Mouse (Mus musculus) liver, adult 2 months (tissue): ENCODE measurements at regions not wholly inside any gene's neighbourhood (a gene's known extent, or its start where the extent isn't known, plus 50 kb on each side); places are given as distances from the start of the nearest gene placed in this dataset.

Experiments used
- DNase-seq: peaks from one replicate; pipeline ENCODE4 v3.0.0-alpha.2; 2011; ENCODE audit warnings: low read depth, low spot score; ENCODE audit errors: extremely low read depth
- H3K27ac ChIP-seq: fragments of 200-500 bp; replicated peaks from 2 replicates; pipeline ENCODE4 v1.5.1; 2012; ENCODE audit warnings: low read depth, mild to moderate bottlenecking, control low read depth, inconsistent platforms, low read length; ENCODE audit not compliant: insufficient read depth
- H3K27me3 ChIP-seq: fragments of 200-500 bp; 2 replicates; pipeline ENCODE4 v1.6.1; 2012; ENCODE audit warnings: mild to moderate bottlenecking, moderate library complexity, low read length, inconsistent platforms; ENCODE audit not compliant: control insufficient read depth, insufficient read depth
- H3K36me3 ChIP-seq: fragments of 200-500 bp; 2 replicates; pipeline ENCODE4 v1.6.1; 2012; ENCODE audit warnings: low read length, inconsistent platforms; ENCODE audit not compliant: control insufficient read depth, insufficient read depth
- H3K4me1 ChIP-seq: fragments of 200-500 bp; 2 replicates; pipeline ENCODE4 v1.6.1; 2011; ENCODE audit warnings: low read length; ENCODE audit not compliant: control insufficient read depth, insufficient read depth
- H3K4me3 ChIP-seq: fragments of 200-500 bp; 2 replicates; pipeline ENCODE4 v1.5.1; 2011; ENCODE audit warnings: low read depth, mild to moderate bottlenecking, control low read depth, low read length, moderate library complexity; ENCODE audit not compliant: insufficient read depth
- H3K79me2 ChIP-seq: fragments of 200-500 bp; 2 replicates; pipeline ENCODE4 v1.6.1; 2012; ENCODE audit warnings: inconsistent platforms, mild to moderate bottlenecking, low read length, moderate library complexity; ENCODE audit not compliant: control insufficient read depth, insufficient read depth
- H3K9ac ChIP-seq: fragments of 200-500 bp; 2 replicates; pipeline ENCODE4 v1.6.1; 2012; ENCODE audit warnings: low read depth, mild to moderate bottlenecking, control low read depth, inconsistent platforms, low read length
- CTCF ChIP-seq: fragments of 200-500 bp; IDR thresholded peaks from 2 replicates; pipeline ENCODE4 v1.5.1; 2011; ENCODE audit warnings: low read depth, low read length, control low read depth
- POLR2A ChIP-seq: fragments of 200-500 bp; IDR thresholded peaks from 2 replicates; pipeline ENCODE4 v1.6.1; 2011; ENCODE audit warnings: low read length, control low read depth; ENCODE audit not compliant: insufficient read depth; ENCODE audit errors: extremely low read depth
- WGBS: fragments of 180-500 bp; shearing (Covaris S2); methylation state at CpG from one replicate; pipeline ENCODE4 v1.1.7; 2018; 5-methylcytosine and 5-hydroxymethylcytosine counted together

DNA sequence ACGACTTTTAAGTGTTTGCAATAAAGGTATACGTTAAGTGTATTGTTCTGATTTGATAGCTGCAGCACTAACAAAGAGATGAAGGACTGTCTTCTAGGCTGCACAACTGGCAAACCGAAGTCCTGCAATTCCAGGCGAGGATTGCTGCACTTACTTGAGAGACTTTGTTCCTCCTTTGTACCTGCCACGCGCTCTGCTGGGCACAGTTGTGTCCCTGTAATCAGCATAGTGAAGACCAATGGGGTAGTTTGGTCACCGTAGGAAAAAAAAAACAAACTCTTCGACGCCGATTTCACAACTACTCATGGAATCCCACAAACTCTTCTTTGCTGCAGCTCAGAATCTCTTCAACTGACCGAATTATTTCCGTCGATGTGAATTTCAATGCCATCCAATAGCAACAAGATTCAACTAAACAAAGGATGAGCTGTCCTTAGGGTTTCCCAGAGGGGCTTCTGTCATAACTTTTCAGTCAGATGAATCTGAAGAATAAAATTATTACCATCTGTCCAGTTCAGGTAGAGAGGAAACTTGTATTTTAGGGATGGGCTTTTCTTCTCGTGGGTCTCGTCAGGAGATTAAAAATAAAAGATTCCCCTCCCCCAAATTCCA is 71.6 kb upstream of the Scel start:
- Histone ChIP-seq H3K79me2 (no peaks in the 10 kb centered on the region), H3K27me3 (no peaks in the 10 kb centered on the region), H3K9ac (no peak overlapping the region), H3K4me3 (no peak overlapping the region), H3K4me1 (no peaks in the 10 kb centered on the region), H3K27ac (no peak overlapping the region), H3K36me3 (no peaks in the 10 kb centered on the region)
- no peak for TF ChIP-seq CTCF
- no peak for TF ChIP-seq POLR2A
- 80% methylated on average over 15 of the region's 15 CpGs for WGBS
- no peak for DNase-seq

DNA sequence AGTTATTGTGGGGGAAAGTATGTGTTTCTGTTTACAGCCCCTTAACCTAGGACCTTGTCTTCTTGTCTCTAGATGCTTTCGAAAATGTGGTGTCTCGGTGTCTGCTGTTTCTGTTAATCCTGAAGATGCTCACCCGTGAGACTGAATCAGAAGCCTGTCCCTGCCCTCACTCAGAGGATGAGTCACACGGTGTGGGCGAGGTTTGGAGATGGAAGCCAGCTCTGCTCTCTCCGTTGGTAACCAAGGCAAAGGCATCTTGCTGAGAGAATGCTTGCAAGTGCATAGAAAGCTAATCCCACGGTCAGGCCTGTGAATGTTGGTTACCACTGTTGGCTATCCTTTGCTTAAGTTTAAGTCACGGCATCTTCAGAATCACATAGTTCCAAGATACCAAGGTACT is 72.9 kb upstream of the Scel start:
- no peaks in the 10 kb centered on the region for H3K27me3 ChIP-seq
- H3K4me1 ChIP-seq = no peaks in the 10 kb centered on the region
- H3K4me3 ChIP-seq = no peak overlapping the region
- TF ChIP-seq CTCF (no peak), POLR2A (no peak)
- WGBS = 86% methylated on average over 8 of the region's 8 CpGs
- DNase-seq = no peak
- H3K27ac ChIP-seq = no peak overlapping the region
- H3K9ac ChIP-seq = no peak overlapping the region
- no peaks in the 10 kb centered on the region for H3K79me2 ChIP-seq
- no peaks in the 10 kb centered on the region for H3K36me3 ChIP-seq

DNA sequence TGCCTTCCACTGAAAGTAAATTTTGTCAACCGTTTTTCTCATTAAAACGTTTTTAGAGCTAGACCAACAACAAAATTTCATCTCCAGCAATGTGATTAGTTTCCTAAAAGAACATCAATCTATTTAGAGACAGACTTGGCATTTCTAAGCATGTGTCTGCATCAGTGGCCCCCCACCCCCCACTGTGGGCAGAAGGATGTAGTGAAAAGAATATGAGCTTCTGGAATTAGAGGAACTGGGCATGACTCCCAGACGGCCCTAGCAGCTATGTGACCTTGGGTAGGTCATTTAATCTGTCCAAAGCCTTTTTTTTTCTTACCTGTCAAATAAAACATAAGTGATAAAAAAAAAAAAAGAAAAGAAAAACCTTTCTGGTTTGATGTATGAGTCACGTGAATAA is 78.9 kb upstream of the Scel start:
- no peaks in the 10 kb centered on the region for H3K27me3 ChIP-seq
- 54% methylated on average over 4 of the region's 4 CpGs for WGBS

DNA sequence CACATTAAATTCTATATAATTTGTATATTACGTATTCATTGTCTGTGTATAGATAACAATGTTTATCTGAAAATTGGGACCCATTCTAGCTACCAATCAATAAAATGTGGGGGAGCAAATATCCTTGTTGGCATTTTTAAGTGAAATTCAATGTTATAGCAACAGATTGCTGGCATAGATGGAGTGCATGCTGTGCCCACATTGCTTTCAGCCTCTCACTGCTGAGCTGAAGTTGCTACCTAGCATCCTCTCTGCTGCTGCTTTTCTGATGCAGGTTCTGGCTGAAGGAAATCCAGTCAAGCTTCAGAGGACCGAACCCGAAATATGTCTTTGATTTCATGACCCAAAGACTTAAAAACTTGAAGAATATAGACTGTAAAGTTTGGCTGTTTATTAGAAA is 80.0 kb upstream of the Scel start:
- no peaks in the 10 kb centered on the region for H3K79me2 ChIP-seq
- 83% methylated on average over 3 of the region's 3 CpGs for WGBS
- H3K4me1 ChIP-seq = no peaks in the 10 kb centered on the region
- H3K9ac ChIP-seq = no peak overlapping the region
- TF ChIP-seq CTCF = no peak
- no peak for TF ChIP-seq POLR2A
- no peaks in the 10 kb centered on the region for H3K36me3 ChIP-seq
- H3K27ac ChIP-seq = no peak overlapping the region
- no peaks in the 10 kb centered on the region for H3K27me3 ChIP-seq
- DNase-seq = no peak
- H3K4me3 ChIP-seq = no peak overlapping the region

More for the DNA sequence above, 78.9 kb upstream of the Scel start:
- H3K4me1 ChIP-seq = no peaks in the 10 kb centered on the region
- TF ChIP-seq CTCF = no peak
- no peak for TF ChIP-seq POLR2A
- H3K27ac ChIP-seq = no peak overlapping the region
- H3K4me3 ChIP-seq = no peak overlapping the region
- H3K9ac ChIP-seq = no peak overlapping the region
- no peak for DNase-seq
- H3K79me2 ChIP-seq = no peaks in the 10 kb centered on the region
- H3K36me3 ChIP-seq = no peaks in the 10 kb centered on the region

DNA sequence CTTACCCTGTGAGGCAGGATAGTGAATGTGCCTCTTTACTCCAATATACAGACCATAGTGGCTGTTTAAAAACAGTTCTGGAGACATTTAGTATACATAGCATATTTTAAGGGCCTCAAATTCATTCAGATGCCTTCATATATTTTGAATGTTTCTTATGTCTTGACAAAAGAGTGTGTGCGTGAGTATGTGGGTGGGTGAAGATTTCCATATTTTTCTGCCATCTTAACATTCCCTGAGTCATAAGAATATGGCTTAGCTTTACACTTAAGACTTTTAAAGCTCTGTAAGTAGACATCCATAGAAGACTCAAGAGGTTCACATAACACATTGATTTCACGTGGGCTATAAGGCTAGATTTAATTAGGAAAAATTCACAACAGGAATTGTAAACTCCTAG is 81.3 kb upstream of the Mycbp2 start:
- WGBS = 89% methylated on average over 2 of the region's 2 CpGs
- no peaks in the 10 kb centered on the region for H3K79me2 ChIP-seq

DNA sequence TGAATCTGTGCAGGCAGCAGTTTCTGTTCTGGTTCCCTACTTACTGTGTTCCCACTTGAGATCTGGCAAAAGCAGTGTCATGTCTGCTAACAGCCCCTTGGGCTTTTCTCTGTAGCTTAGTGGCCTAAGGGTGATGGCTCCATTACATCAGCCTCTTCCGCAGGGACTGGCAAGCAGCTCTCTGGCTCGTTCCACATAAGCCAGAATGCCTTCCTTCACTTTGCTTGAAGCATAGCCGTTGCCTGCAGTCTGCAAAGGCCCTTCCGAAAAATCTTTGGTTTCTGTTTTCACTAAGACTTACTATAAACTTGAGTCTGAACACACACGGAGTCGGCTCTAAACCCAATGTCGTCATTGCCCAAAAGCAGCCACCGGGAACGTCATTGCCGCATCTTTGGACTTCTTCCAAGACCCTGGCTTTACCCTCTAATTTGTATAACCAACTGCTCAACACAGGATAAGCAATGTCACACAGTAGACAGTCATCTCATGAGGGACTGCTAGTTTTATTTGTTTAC is 74.8 kb upstream of the Mycbp2 start:
- Histone ChIP-seq H3K27me3 (no peaks in the 10 kb centered on the region), H3K4me1 (no peaks in the 10 kb centered on the region), H3K36me3 (no peaks in the 10 kb centered on the region), H3K27ac (no peak overlapping the region), H3K9ac (no peak overlapping the region), H3K4me3 (no peak overlapping the region), H3K79me2 (no peaks in the 10 kb centered on the region)
- 80% methylated on average over 10 of the region's 10 CpGs for WGBS
- TF ChIP-seq CTCF (no peak), POLR2A (no peak)
- DNase-seq = peak; percentile 3

More for the DNA sequence above, 81.3 kb upstream of the Mycbp2 start:
- H3K4me1 ChIP-seq = no peaks in the 10 kb centered on the region
- H3K27ac ChIP-seq = no peak overlapping the region
- DNase-seq = no peak
- H3K9ac ChIP-seq = no peak overlapping the region
- TF ChIP-seq CTCF = no peak
- no peak for TF ChIP-seq POLR2A
- no peaks in the 10 kb centered on the region for H3K27me3 ChIP-seq
- no peak overlapping the region for H3K4me3 ChIP-seq
- H3K36me3 ChIP-seq = no peaks in the 10 kb centered on the region
